Mouse (Mus musculus) kidney, adult 18-20 months (tissue): ENCODE measurements at regions not wholly inside any gene's neighbourhood (a gene's known extent, or its start where the extent isn't known, plus 50 kb on each side); places are given as distances from the start of the nearest gene placed in this dataset.

Source experiments
- DNase-seq: peaks from one replicate; pipeline ENCODE4 v3.0.0; 2021

DNA sequence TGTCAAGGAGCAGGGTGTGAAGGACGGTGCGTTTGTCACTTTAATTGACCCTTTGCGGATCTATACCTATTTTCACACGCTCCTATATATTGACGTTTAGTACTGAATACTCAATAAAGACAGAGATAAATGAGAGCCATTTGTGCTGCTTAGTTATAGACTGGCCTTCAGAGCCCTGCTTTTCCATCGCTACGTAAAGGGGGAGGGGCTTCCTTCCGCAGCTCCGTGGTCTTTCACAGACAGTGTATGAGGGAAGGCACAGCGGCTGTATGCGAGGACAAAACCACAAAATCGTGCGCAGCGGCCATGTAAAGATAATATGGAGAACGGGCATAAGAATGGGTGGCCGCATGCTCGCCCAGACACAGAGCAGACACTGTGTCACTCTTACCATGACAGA lies 58.4 kb upstream of the Pced1b start:
- no peak for DNase-seq

DNA sequence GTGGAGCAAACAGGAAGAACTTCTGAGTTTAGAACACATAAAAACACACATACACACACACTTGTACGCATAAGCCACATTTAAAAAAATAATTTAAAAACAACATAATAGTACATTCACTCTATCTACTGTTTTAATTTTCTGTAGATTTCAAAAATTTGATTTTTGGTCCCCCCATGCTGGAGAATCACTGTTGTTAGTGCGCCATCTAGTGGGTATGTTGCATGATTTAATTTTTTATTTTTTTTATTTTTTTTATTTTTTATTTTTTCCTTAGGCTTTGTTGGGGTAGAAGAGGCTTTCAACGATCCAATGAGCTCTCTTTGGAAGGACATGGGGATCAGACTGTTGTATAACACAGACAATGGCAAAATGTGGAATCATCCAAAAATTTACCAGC lies 59.1 kb upstream of the Pced1b start:
- no peak for DNase-seq

DNA sequence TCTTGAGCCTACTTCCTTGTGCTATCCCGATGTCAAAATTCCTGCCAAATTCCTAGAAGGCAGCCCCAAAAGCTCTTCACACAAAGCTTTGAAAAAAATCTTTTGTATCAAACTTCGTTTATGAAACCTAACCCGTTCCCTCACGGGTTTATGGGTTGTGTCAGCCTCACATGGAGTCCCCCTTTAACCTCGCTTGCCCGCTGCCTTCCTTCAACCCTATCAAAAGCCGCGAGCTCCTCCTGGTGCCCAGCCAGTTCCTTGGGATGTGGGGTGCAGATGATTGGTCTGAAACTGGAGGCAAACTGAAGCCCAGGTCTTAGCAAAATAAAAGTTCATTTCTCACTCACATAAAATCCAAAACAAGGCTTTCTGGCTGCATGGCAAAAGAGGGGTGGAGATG lies 60.9 kb upstream of the Pced1b start:
- no peak for DNase-seq

DNA sequence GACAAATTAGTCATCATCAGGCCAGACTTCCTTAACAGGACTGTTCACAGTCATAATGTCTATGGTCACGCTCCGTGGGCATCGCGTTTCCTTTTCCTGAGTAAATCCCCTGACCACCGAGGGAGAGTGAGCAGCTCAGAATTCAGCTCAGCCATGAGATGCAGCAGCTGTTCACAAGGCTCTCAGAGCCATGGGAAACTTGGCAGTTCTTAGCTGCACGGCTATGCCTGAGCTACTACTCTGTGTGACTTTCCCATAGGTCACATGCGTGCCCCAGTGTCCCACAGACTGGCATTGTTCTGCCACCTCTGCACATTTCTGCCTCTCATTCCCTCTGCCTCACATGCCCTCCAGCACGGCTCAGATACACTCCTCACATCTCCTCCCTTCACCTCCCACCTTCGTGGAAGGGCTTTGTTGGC lies 64.3 kb upstream of the Pced1b start:
- no peak for DNase-seq

DNA sequence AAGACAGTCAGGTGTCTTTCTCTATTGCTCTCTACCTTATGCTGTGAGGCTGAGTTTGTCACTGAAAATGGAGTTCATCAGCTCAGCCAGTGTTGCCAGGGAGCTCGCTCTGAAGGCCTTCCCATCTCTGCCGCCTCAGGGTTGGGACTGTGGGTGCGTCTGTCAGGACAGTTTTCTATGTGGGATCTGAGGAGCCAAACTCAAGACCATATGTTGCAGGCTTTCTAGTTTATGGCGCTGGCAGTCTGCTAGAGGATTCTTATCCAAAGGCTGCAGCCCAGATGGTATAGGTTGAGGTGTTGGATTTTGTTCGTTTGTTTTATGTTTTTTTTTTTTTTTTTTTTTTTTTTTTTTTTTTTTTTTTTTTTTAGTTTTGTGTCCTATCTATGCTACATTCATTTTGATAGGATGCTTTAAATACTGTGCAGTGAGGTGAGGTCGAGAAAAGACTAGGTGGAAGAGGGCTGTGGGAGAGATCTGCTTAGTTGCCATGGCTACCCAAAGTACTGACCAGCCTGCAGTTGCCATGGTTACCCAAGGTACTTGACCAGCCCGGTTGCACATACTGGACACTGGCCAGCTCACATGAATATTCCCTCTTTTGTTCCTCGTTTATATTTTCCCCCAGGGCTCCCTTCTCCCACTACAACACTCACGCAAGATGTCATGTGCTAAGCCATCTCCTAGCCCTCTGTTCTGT lies 65.8 kb upstream of the Pced1b start:
- DNase-seq: no peak

DNA sequence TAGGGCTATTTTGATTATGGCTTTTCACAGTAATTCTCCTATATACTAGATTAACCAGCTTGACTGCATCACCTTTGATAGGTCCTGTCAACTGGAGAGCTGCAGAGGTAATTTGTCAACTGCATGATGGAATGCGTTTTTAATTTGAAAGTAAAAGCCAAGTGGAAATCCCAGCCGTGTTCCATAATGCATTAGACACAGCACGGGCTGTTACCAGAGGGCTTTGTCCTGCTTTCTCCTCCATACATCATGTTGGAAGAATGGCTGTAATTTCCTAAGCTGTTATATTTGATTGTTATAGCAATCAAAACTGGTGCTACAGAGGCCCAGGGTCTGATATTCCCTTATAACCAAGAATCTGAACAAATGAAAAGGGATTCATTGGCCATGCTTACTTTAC lies 68.6 kb upstream of the Pced1b start:
- no peak for DNase-seq

DNA sequence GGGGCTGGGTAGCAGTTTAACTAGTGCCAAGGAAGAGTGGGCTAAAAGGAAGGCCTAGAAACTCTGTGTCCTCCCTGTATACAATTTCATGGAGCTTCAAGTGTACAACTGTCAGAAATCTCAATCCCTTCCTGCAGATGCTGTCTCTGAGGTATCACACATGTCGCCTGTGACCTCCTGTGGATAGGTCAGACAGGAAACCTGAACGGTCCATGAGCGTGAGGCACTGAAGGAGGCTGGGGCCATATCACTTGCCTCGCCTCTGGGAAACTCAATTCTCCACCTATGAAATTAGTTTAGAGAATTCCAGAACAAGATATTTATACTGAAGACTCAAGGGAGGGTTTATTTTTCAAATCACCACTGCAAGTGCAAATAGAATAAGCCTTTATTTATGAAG lies 69.1 kb upstream of the Pced1b start:
- DNase-seq: no peak

DNA sequence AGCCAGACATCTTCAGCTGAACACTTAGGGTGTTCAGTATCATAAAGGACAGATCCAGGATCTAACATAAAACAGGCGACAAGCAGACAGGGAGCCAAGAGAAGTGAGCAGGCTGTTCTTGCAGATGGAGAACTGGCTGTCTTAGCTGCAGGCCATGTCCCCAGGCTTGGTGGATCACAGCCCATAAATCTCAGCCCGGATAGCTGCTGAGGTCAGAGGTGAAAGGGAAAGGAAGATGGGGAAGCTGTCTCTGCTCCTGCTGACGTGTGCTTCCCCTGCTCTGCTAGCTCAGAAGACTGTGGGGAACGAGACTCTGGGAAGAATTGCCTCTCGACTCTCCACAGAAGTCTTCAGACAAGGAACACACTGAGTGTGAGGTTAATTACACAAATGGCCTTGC lies 71.9 kb upstream of the Pced1b start:
- DNase-seq: peak; percentile 20

DNA sequence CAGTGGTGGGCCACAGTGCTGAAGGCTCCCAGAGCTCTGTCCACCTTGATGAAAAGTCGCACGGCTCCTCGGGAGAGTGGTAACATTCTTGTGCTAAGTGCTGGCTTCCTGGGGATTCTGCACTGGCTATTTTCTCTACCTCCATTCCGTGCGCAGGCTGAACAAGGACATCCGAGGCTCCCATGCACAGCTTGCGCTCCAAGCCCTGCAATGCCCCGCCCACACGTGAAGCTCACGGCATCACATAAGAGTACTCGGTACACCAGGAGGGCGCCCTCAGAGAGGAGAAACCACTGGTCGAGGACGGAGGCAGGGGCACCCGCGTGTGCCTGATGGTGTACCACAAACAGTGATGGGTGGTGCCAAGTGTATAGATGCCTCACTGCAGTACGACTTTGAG lies 73.7 kb upstream of the Pced1b start:
- no peak for DNase-seq

DNA sequence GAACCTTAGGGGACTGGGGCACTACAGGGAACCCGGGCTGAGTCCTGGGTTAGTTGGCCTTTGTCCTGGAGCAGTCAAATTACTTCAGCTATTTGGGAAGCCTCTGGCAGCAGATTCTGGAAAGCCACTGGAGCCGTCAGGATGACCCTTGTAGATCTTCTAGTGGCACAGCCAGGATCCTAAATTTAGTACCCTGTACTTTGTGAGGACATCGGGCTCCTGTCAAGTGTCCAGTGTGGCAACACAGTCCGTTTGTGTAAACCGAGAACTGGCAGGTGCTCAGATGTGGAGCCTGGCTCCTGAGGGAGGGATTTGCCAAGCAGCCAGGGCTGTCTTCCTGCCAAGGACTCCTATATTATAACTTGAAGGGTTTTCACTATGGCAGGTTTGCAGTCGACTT lies 76.8 kb upstream of the Pced1b start:
- DNase-seq: no peak

DNA sequence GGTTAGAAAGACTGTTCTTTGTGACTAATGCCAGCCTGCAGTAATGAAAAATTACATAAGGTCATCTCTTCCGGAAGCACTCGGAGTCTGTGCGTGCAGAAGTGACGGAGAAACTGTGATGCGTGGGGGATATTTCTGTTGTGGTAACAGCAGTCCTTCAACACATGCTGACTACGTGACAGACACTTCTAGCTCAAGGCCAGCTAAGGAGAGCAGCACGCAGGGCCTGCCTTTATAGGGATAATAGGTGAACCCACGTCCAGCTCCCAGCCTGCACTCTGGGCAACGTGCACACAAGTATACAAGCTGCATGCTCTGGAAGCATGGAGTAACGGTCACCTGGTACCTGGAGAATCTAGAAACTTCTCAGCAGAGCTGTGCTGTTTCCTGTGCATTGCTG lies 77.5 kb upstream of the Pced1b start:
- no peak for DNase-seq

DNA sequence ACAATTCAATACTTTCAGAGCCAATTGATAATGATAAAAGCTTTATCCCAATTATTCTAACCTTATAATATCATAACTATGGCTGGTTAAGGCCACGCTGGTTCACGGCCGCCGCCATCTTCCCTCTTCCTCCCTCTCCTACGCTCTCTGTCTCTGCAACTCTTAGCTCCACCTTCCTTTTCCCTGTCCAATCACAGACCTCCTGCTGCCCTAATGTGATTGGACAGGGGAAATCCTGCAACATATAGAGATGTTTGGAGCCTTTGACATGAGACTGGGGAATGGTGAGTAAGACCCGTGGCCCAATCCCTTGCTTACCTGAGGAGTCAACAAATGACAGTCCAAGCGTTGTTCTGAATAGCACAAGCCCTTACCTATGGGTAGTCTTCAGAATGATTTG lies 79.8 kb upstream of the Pced1b start:
- no peak for DNase-seq

DNA sequence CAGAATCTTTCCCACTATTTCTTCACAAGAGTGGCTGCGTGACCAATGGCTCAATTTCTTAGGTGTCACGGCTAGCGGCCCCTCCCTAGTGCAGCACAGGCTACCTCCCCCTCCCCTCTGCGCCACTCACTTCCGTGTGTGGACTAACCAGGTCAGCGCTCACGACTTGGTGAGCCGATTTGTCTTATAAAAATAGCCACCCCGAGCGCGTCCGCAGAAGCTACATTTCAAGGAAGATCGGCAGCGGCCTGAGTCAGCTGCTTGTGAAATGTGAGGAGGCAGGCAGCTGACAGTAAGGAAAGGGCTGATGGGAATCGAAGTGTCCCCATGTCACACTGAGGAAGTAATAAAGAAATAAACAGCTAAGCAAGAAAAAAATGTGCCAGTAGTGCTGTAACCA lies 82.3 kb upstream of the Pced1b start:
- peak; percentile 14 for DNase-seq

DNA sequence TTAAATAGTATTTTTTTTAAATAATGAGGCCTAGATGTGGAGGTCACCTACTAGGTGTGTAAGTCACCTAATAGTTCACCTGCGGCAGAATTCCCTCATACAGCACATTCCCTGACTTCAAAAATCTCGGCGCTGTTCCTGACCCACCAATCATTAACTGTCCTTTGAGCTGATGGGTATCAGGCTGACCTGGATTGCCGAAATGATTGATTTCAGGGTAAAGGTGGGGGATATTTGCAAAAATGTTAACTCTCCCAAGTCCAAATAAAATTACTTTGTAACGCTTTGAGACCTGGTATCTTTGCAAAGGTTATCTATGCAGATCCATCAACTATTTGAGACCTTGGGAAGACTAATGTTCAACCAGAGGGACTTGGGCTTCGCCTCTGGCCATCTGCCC lies 82.9 kb upstream of the Pced1b start:
- no peak for DNase-seq

DNA sequence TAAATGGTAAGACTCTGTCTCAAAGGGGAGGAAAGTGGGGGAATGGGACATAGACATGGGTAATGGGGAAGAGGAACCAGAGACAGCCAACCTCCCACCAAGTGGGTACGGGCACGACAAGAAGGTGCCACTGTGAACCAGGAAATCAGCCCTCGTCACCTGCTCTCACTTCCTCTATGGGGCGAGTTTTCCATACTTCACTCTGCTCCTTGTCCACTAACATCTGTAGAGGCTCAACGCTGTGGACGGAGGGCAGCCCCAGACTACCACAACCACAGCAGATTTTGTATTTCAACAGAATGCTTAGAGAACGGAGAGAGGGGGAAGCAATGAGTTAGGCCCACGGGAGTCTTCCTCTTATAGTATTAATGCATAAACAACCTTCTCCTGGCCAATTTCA lies 83.8 kb upstream of the Pced1b start:
- no peak for DNase-seq

DNA sequence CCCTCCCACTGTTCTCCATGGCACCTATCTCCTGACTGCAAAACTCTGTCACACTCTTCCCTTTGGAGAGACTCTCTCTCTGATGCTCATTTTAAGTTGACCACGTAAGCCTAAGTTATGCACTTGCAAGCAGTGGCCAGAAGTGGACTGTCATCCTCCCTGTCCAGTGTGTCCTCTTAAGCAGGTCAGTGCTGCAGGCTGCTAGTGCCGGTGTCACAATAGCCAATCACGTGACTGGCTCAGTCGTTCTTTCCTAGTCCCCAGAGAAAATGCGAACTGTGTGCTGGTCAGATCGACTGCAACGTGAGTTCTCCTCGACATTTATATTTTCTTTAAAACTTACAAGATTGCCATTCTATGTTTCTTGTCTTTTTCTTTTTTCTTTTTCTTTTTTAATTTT lies 84.6 kb upstream of the Pced1b start:
- no peak for DNase-seq

DNA sequence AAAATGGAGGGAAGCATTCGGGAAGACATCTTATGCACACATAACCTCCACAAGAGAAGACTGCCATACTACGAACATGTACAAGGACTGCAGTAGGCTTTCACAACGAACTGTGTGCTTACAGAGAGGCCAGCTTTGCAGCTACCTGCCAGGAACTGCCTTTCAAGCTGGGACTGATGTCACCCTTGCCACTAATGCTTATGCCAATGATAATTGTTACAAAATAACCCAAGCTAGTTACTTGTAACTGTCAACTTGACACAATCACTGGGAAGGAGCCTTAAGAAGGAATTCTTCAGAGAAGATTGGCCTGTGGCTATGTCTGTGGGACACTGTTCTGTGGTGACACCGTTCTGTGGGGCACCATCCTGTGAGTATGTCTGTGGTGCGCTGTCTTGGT lies 85.4 kb upstream of the Pced1b start:
- no peak for DNase-seq

DNA sequence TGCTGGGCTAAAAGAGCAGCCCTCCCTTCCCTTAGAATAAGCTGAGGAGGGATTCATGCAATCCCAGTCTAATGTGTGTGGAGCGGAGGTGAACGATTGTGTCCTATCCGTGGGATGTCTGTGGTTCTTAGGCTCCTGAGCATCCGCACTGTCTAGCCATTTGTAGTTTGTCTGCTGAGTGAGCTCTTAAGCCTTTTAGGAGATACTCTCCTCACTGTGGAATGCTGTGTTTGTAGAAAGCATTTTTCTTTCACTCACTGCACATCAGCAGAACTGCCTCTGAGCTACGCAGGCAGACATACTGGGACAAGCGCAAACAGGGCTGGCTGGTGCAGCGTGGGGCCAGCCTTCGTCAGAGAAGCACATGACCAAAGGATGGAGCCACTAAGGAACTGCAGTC lies 94.6 kb upstream of the Pced1b start:
- no peak for DNase-seq

DNA sequence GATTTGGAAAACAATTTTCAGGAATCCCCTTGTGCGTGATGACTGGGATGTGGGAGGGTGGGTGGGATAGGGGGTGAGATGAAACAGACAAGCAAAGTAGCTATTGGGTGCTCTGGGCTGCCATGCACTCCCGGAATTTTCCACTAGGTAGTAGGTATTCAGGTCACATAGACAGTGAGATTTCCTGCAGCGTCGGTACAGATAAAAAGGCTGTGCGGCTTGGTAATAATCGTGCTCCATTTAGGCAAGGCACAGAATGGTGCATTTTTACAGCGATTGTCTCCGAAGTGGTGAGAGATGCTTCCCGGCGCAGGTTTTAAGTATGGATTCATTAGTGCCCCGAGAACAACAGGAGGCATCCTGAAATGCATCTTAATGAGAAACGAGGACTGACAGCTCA lies 95.1 kb upstream of the Pced1b start:
- no peak for DNase-seq

DNA sequence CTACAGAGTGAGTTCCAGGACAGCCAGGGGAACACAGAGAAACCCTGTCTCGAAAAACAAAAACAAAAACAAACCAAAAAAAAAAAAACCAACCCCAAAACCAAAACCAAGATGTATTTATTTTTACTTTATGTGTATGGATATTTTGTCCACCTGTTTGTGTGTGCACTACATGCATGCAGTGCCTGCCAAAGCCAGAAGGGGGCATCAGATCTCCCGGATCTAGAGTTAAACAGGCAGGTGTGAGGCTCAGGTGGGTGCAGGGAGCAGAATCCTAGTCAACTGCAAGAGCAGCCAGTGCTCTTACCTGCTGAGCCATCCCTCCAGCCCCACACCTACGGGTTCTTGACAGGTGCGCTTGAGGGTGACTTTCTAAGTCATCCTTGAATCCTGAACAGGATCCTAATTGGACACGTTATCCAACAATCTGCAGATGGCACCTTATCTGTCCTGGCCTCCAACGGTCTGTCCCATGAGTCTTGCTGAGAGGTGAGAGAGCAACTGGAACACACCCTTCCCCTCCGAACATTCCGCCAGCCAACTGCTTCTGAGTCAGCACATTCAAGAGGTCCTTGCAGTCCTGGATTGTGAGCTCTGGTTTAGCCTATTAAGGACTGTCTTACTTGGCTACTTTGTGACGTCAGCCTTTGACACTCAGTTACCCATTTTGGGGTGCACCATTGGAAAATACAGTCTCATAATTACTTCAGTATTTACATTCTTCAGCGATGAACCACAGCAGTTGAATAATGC lies 95.4 kb upstream of the Slc38a4 start:
- no peak for DNase-seq

DNA sequence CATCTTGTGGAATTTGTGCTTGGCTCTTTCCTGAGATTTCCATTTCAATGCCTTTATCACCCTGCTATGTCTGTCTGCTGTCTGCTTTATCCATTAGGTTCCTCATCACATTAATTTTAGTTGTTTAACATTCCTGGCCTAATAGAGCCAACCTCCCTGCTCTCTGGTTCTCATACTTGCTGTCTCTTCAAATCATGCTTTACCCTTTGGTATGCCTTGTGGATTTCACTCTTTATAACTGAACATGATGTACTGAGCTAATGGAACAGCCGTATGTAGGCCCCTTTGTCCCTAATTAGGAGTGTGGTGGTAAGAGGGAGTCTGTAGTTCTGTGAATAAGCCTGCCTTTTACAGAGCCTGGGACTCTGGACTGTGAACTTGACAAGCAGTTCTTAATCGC lies 86.2 kb upstream of the Slc38a4 start:
- no peak for DNase-seq

DNA sequence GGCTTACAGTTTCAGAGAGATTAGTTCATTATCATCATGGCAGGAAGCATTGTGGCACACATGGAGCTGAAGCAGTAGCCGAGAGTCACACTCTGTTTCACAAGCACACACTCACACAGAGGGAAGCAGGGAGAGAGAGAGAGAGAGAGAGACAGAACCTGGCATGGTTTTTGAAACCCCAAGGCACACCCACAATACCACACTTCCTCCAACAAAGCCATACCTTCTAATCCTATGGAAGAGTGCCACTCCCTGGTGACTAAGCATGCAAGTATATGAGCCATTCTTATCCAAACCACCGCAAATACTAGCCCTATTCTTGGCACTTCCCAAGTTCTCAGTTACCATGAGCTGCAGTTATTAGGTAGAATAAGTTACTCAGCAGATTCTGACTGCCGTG lies 82.5 kb upstream of the Slc38a4 start:
- DNase-seq: no peak

DNA sequence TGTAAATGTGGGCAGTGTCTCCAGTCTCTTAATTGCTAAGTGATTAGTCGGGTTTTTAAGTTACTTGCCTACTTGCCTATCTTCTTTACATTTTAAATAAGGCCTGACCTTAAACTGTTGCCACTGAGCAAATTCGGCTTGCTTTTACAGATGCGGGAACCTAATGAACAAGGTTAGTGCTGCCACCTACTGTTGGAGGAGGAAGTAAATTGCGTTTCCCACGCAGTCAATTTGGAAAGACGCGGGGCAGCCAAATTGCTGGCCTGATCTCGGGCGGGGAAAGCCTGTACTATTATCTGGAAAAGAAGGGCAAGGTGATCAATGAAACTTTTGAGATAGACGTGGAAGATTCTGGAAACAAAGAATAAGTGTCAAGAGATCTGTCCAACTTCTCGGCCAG lies 79.5 kb upstream of the Slc38a4 start:
- peak; percentile 37 for DNase-seq

DNA sequence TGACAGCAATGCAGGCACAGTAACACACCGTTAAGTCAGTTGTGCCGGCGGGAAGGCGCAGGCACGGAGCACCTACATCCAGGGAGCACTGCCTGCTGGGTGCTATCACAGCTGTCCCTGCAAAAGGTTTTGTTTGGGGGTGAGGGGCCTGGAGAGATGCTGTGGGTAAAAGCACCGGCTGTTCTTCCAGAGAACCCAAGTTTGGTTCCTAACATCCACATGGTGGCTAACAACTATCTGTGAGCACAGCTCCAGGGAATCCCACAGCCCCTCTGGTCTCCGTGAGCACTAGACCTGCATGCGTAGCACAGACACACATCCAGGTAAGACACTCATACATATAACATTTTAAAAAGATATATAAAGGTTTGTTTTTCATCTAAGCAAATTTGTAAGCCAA lies 72.0 kb upstream of the Slc38a4 start:
- DNase-seq: no peak
